Mouse (Mus musculus) erythroblast, adult 5-6 weeks (primary cell): ENCODE results near the gene Mindy3. TPM values are rescaled to one million over a fixed set of nuclear protein-coding genes. Genes with fewer than 3 reads are reported as not detected.

Experiments used
- ATAC-seq: replicated peaks from 2 replicates; pipeline ENCODE4 v1.8.0; 2016; ENCODE audit warnings: moderate number of reproducible peaks, mild to moderate bottlenecking, moderate TSS enrichment, inconsistent platforms; ENCODE audit not compliant: poor library complexity, low FRiP score, severe bottlenecking
- total RNA-seq, 2 experiments: library from RNA; stranded (forward) in 1 of 2; stranded (reverse) in 1 of 2; fragments of 150-400 nt in 1 of 2; fragments of 200-764, 138-1000 nt in 1 of 2; gene quantifications; 2 replicates each; pipeline versions ENCODE4 v1.2.3 to v1.2.4; 2015 to 2017; ENCODE audit warnings: low replicate concordance in 2 of 2

The Mindy3 gene
- total RNA-seq, 2 experiments from 2014 or later = 13.5 to 20.2 TPM

DNA sequence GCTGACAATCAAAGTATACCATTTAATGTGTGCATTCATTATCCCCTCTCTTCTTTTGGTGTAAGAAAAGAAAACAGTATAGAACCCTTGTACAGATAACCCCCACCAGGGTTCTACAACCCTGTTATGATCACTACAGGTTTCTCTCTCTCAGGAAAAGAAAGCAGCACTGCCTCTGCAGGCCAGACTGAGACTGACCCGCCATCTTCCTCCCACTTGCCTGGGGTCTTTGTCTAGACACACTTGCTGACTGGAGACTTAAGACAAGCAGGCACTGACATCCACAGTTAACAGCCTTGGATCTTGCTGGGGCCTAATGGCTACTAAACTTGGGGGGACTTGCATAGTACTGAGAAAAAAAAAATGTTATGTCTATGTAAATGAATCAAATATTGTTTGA, 42.2 kb downstream of the Mindy3 start:
- ATAC-seq = no peak

DNA sequence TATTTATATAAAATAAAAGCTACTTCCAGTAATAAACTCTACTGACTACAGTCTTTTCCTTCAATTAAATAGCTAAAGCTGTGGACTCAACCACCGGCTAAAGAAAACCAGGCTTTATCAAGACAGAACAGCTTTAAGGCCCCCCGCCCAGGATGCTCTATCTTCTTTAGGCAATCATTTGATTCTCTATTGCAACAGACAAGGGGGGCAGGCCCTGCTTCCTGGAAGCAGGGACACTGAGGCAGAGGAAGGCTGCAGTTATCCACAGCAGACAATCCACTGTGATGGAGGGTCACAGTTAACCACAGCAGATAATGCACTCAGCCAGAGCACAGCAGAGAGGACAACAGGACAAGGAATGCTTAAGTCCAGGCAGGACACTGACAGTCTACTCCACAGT, 46.4 kb downstream of the Mindy3 start:
- peak; percentile 46; the same call in 1 of the 2 replicates for ATAC-seq

DNA sequence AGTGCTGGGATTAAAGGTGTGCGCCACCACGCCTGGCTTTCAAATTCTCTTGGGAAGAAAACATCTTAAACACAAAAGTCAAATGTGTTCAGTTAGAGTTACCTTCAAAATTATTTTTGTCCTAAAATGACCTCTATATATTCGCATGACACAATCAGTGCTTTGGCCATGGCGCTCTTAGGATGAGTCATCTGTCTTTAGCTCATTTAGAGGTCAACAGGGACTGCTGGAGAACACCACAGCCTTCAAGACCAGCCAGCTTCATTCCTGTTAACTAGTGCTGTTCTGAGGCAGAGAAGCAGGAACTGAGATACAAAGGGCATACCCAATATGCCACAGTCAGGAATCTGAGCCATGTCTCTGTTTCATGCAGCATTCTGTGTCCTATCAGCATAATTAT, 47.9 kb downstream of the Mindy3 start:
- ATAC-seq = no peak

DNA sequence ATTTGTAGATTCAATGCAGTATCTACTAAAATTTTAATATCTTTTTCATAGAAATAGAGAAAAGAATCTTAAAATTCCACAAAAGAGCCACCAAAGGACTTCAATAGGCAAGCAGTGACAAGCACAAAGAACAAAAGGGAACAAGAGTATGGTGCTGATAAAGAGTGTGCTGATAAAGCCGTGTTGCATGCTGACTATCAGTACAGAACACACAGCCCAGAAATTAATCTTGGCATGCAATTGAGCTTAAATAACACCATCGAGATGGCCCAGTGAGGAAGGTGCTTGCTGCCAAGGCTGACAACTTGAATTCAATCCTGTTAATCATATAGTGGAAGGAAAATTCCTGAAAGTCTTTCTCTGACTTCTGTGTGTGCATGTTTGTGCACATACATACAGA, 50.8 kb downstream of the Mindy3 start:
- ATAC-seq = no peak

DNA sequence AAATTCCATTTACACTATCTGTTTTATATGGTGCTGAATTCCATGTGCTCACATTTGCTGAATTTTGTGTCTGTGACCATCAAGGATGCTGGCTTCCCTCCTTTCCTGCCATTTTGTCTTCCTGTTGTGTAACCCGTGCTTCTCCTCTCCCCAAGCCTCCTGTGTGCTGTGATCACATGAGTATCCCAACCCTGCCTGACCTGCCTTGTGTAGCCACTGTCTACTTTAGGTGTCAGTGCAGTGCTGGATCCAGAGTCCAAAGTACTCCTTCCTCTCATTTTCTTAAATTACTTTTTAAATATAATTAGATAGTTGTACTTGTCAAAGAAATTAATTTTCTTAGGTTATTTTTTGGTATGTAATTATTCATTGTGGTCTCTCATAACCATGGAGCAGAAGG, 51.3 kb downstream of the Mindy3 start:
- no peak for ATAC-seq

DNA sequence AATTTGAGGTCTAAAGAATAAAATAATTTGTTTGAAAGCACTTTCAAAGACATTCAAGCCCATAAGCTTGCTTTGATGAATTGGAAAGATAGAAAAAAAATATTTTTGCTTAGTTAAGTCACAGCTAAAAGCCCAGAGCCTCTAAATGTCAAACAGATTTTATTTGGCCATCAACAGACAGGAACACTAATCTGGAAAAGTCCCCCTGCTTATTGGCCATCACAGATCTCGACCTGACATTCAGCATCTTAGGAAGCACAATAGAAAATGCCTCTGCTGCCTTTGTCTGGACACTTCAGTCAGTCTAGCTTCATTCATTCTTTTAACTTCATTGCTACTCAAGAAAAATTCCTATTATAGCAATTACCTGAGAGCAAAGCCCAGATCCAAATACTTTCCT, 58.0 kb downstream of the Mindy3 start:
- ATAC-seq = no peak

DNA sequence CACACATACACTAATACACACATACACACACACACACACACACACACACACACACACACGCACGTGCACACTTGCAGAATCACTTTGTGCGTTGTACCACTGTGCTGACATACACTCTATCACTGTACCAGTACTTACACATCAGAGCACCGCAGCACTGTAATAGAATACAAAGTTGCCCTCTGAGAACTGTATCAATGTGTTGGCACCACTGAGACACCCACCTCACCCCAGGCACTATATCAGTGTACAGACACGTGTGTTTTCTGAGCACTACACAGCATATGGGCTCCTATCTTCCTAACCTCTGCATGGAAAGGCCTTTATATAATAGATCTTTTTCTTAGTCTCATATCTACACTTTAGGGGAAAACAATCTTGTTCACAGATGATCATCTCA, 64.4 kb downstream of the Mindy3 start:
- no peak for ATAC-seq

DNA sequence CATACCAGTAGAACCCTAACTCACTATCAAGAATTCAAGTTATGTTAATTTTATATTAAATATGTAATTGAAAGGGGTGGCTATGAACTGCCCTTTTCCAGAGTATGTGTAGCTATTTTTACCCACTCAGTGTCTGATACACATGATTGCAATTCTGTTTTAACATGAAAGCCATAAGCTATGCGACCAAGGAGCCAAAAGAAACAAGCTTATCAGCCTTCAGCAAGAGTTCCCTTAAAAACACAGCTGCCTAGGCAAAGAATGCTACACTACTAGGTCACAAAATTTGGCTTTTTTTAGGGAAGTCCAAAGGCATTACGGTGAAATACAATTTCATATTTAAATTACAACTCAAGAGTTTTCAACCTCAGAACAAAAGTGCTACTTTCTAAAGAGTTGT, 70.4 kb downstream of the Mindy3 start:
- no peak for ATAC-seq

DNA sequence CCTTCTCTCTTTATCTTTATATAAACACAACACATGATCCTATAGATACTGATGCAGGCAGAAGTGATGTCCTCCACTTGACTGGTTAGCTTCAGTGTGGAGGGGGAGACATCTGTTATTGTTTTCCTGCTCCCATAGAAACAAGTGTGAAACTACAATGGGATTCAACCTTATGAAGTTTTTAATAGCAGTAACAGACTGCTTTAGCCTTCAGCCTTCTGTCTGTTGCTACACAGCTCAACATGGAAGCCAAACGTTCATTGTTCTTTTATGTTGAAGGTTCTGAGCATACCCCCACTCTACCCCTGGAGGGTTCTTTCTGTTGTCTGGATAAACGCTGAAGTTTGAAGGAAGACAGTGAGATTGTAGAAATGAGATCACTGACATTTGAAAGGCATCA, 87.3 kb downstream of the Mindy3 start:
- no peak for ATAC-seq

DNA sequence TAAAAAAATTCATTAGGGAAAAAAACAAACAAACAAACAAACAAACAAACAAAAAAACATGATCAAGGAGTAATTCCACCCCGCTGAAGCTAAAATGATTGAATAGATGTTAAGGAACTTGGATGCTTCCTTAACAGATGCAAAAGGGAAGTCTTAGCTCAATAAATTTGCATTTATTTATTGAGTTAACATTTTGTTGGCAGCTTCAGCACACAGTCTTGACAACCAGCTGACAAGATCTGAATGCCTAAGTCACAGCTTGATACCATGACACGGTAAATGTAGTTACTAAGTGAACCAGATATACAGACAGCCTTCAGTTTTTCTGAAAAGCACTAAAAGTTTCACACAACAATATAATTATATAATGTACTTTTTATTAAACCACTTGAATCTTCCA, 89.7 kb downstream of the Mindy3 start:
- ATAC-seq = no peak

DNA sequence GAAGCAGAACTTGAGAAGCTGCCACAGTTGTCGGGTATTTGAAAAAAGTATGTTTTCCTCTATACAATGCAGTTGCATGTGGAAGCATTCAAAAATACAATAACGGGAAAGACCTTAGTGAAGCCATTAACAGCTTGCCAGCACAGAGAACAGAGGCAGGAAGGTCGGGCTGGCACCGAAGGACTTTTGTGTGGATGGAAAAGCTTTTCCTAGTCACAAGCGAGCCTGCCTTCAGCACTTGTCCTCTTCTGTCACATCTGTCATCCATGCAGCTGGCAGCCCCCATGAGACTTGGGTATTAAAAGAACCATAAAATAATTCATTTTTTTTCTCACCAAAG, 90.2 kb downstream of the Mindy3 start:
- ATAC-seq = no peak

DNA sequence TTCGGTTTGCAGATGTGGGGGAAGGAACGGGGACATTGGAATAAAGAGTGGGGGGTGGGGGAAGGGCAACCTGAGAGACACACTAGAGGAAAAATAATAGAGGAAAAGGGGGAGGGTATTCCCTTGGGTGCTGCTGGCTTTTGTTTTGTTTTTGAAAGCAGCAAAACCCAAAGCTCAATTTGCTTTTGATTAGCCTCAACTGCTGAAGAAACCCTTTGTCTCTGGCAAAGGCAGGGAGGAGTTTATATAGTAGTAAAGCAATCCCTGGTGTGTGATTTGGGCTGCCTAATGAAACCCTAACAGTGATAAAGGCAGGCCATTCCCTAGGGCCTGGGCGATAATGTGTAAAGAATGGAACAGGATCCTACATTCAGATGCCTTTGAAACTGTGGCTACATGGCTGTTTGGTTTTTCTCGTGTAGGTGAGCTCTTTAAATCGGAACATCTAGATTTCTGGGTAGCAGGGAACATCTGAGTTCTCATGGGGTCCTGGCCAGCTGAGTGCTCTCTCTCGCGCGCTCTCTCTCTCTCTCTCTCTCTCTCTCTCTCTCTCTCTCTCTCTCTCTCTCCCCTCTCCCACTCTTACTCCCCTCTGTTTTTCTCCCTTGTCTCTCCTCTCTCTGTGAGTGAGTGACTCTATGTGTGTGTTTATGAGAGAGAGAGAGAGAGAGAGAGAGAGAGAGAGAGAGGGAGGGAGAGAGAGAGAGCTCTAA, 90.8 kb downstream of the Mindy3 start:
- no peak for ATAC-seq

DNA sequence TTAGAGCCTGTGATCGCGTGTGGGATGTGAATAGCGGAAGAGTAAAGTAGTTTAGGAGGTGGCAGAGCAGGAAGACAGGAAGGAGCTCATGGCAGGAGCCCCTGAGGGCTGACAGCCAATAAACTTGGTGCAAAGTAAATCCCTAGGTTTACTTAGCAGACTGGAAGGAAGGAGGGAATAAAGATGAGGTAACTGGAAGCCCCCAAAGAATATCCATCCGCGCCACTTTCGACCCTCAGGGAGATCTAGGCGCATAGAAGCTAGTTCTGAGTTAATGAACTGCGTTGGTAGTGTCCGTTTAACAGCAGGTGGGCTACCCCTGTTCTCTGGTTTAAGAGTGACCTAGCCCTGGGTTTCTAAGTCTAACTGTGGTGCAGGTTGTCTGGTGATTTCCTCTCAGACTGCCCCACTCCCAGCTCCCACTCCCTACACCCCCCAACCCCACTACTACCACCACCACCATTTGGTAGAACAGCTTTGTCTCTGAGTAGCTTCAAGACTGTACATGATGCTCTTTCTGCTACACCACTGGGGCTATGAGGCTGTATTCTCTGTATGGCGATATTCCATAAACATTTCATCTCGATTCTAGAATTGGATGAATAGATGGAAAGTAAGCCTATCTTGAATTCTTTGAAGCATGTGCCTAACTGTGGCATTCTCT, 91.4 kb downstream of the Mindy3 start:
- ATAC-seq = no peak

DNA sequence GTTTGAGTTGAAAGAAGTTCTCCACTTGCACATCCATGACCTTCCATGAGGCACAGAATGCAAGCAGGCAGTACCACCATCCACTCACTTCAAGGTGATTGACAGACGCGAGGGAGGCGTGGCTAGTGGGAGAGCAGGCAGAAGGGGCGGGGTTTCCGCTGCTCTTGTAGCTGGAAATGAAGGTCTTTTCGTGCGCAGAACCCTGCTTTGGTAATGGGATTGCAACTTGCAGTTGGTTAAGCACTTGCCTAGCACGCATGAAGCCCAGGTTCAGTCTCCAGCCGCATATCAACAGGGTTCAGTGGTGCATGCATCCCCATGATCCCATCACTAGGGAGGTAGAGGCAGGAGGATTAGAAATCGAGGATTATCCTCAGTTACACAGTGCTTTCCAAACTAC, 92.1 kb downstream of the Mindy3 start:
- no peak for ATAC-seq

DNA sequence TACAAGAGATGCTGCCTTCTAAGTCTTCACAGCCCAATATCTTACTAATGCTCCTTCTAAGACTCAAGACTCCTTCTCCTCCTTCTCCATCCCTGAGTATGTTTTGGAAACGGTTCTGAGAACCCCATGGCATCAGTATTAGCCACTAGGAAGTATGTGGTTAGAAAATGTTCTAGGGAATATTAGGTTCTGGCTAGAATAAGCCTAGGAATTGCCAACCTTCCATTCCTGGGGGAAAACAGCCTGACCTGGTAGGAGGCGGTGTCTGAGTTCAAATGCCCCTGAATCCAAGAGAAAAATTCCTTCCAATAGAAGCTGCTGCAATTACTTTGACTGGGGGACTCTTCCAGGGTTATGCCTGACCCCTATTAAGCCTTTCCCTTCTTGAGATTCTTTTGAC, 93.4 kb downstream of the Mindy3 start:
- ATAC-seq = no peak

DNA sequence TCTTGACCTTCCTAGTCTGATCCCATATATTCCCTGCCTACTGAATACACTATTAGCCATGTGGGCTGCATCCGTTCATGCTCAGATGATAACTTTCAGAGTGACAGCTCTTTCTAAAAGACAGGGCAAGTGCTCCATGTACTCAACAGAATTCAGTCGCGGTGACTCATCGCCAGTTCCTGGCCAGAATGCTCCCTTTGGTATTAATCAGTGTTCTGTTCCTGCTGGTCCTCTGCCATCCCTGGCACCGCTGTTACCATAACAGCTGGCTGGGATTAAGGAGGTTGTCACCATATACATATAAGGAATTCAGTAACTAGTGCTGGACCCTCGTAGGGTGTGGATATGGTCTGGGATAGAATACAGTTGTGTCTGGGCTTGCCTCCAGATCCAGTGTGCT, 93.9 kb downstream of the Mindy3 start:
- ATAC-seq = no peak

DNA sequence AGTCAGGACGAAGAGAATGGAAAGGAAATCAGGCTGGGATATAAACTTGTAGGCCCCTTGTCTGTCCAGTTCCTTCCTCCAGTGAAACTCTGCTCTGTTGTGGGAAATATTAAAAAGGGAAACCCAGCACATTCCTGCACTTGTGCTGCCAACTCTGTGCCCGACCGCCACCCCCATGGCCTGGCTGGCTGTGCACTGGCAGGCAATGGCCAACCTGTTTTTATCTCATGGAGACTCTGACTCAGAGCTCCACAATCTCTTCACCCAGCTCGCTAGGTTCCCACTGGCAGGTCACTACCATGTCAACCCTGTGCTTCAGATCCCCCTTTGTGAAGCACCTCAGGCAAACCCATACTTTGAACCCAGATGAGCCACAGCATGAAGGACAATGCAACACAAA, 98.4 kb downstream of the Mindy3 start:
- ATAC-seq = no peak

DNA sequence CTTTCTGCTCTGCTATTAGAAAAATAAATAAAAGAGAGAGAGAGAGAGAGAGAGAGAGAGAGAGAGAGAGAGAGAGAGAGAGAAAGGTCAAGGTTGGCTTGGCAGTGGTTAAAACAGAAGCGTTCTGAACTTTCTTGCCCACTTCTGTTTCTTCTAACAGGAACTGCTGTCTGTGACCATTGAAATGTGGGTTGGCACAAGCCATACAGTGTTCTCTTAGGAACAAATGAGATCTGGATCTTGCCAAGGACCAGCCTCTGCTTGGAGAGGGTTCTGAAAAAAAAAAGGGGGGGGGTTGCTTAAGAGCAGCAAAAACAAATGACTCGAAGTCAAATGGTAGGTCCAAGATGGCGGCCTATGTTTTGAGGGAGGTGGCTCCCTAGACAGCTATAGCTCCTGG, 100.6 kb downstream of the Mindy3 start:
- ATAC-seq = no peak

DNA sequence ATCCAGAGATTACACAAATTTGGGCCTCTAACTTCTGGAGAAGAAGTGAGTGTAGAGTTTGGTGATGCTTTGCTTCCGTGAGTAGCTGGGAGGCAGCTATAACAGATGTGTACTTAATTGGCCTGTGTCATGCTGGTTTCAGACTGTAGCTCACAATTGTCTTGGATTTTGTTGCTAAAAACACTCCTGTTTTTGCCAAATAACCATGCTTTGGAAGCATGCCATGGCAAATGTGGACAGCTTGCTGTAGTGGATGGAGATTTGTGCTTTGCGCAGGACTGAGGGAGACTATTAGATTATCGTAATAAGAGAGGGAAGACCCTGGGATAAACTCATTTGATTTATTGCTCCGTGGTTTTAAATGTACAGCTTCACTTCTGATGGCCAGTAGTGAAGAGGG, 101.2 kb downstream of the Mindy3 start:
- ATAC-seq = no peak

DNA sequence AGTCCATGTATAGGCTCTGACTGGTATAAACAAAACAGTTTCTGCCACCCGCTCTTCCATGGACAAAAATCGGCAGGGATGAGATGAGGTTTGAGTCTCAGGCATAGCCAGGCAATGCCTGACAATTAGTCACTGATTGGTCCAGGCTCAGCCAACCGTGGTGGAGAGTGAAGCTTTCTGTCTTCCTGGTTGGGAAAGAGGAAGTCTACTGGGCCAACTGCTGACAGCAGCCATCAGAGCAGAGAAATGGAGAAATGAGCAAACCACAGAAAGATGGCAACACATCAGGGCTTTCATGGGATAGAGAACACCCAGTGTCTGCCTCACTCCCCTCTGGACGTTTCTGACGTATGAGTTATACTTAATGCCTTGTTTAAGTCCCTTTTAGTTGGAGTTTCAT, 101.9 kb downstream of the Mindy3 start:
- no peak for ATAC-seq

DNA sequence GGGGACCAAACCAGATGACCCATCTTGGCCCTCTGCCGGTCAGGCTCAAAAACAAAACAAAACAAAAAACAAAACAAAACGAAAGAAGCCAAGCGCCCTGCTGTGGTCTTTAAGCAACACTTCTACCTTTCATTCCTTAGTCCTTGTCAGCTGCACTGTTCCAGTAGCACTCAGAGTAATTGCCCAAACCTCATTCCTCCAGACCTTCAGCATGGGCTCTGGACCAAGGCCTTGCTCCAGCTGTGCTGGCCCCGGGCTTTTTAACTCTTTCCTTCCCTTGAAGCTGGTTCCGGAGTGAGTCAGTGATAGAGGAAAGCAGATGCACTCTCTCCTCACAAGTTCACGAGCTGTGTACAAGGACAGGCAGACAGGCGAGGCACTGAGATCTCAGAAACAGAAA, 102.9 kb downstream of the Mindy3 start:
- no peak for ATAC-seq

DNA sequence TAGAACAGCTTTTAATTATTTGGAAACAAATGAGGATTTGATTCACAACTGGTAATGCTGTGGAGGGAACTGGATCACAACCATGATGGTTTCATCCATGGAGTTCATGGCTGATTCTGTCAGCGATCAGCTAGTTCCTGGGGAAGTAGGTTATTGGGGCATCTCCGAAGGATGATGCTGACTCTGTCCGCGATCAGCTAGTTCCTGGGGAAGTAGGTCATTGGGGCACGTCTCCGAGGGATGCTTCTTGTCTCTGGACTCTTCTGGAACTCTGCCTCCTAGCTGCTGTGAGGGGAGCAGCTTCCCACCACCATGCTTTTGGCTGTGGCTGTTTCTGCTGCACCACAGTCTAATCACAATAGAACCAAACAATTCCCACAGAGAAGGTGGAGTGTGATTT, 105.2 kb downstream of the Mindy3 start:
- no peak for ATAC-seq
